Mouse (Mus musculus) kidney, embryonic 16.5 days (tissue): ENCODE measurements around the gene BC024978. TPM values are rescaled to one million over a fixed set of nuclear protein-coding genes. Genes with fewer than 3 reads are reported as not detected.

Experiments
- ATAC-seq: fragments of 200-750 bp; cut with Nextera tagmentation; 2 replicates; pipeline ENCODE4 v1.8.0; 2017; ENCODE audit warnings: moderate TSS enrichment; ENCODE audit not compliant: low FRiP score, low TSS enrichment
- H3K27ac ChIP-seq: fragments of 300-500 bp; sonication (generic); 2 replicates; pipeline ENCODE4 v1.5.1; 2014; ENCODE audit warnings: low read length
- H3K27me3 ChIP-seq: fragments of 300-500 bp; sonication (generic); 2 replicates; pipeline ENCODE4 v1.6.1; 2014; ENCODE audit warnings: low read length, control low read depth, mixed read lengths; ENCODE audit not compliant: insufficient read depth
- H3K36me3 ChIP-seq: fragments of 300-500 bp; sonication (generic); 2 replicates; pipeline ENCODE4 v1.6.1; 2014; ENCODE audit warnings: low read length, control low read depth, mixed read lengths; ENCODE audit not compliant: insufficient read depth
- H3K4me1 ChIP-seq: fragments of 300-500 bp; sonication (generic); 2 replicates; pipeline ENCODE4 v1.6.1; 2014; ENCODE audit warnings: low read length, control low read depth, mixed read lengths; ENCODE audit not compliant: insufficient read depth
- H3K4me2 ChIP-seq: fragments of 300-500 bp; sonication (generic); replicated peaks from 2 replicates; pipeline ENCODE4 v1.6.1; 2014; ENCODE audit warnings: low read depth, low read length
- H3K4me3 ChIP-seq: fragments of 300-500 bp; sonication (generic); 2 replicates; pipeline ENCODE4 v1.5.1; 2014; ENCODE audit warnings: mild to moderate bottlenecking, low read length
- H3K9ac ChIP-seq: fragments of 300-500 bp; sonication (generic); replicated peaks from 2 replicates; pipeline ENCODE4 v1.6.1; 2014; ENCODE audit warnings: low read length
- H3K9me3 ChIP-seq: fragments of 300-500 bp; sonication (generic); 2 replicates; pipeline ENCODE4 v1.6.1; 2016; ENCODE audit warnings: low read length, control low read depth
- WGBS: fragments of 180-500 bp; shearing (Covaris S2); extraction: QIAGEN DNeasy Blood & Tissue Kit; methylation state at CpG from one replicate; pipeline ENCODE4 v1.1.7; 2014; 5-methylcytosine and 5-hydroxymethylcytosine counted together
- polyA plus RNA-seq: library from polyadenylated mRNA; unstranded; fragments of >200 nt; fragmentation: Nextera tagmentation; extraction: Ambion mirVana; gene quantifications from 2 replicates; pipeline ENCODE4 v1.2.1, GENCODE M21; 2015

Gene BC024978
- polyA plus RNA-seq, 1 experiment from 2014 or later, result 4.1 TPM

- H3K27me3 ChIP-seq, result no peaks in the 10 kb centered on the region
- peaks cover 69% of the 10 kb centered on the region for H3K36me3 ChIP-seq
- H3K4me1 ChIP-seq, result no peaks in the 10 kb centered on the region
- H3K9ac ChIP-seq, result no peak overlapping the region
- no peak for ATAC-seq
- no peak overlapping the region for H3K4me3 ChIP-seq
- H3K27ac ChIP-seq, result no peak overlapping the region
- 93% methylated on average over 5 of the region's 5 CpGs for WGBS
- H3K9me3 ChIP-seq, result 0 out of 2 replicates have a peak, but pooled peaks cover 6% of the 10 kb centered on the region
- H3K4me2 ChIP-seq, result no peak overlapping the region
Observed at GRCm38 (mm10) chr7:27185986-27186385, 9.6 kb upstream of the BC024978 start.

GRCm38 (mm10) chr7:27189271-27189931 is 6.2 kb upstream of the BC024978 start:
- Histone ChIP-seq H3K9ac (no peak overlapping the region), H3K27me3 (no peaks in the 10 kb centered on the region), H3K4me2 (no peak overlapping the region), H3K27ac (no peak overlapping the region), H3K36me3 (peaks cover 91% of the 10 kb centered on the region), H3K9me3 (0 out of 2 replicates have a peak, but pooled peaks cover 6% of the 10 kb centered on the region), H3K4me1 (peaks cover 9% of the 10 kb centered on the region), H3K4me3 (no peak overlapping the region)
- ATAC-seq, result no peak
- 97% methylated on average over 10 of the region's 10 CpGs for WGBS

- Histone ChIP-seq H3K4me2 (no peak overlapping the region), H3K4me3 (no peak overlapping the region), H3K9ac (no peak overlapping the region), H3K4me1 (peaks cover 17% of the 10 kb centered on the region), H3K27ac (no peak overlapping the region), H3K9me3 (0 out of 2 replicates have a peak, but pooled peaks cover 3% of the 10 kb centered on the region), H3K36me3 (peaks cover 68% of the 10 kb centered on the region), H3K27me3 (no peaks in the 10 kb centered on the region)
- ATAC-seq, result no peak
- WGBS, result 93% methylated on average over 5 of the region's 5 CpGs
Observed at GRCm38 (mm10) chr7:27192434-27192833, 3.1 kb upstream of the BC024978 start.

GRCm38 (mm10) chr7:27193731-27194130 is 1.9 kb upstream of the BC024978 start:
- no peak for ATAC-seq
- Histone ChIP-seq H3K36me3 (peaks cover 55% of the 10 kb centered on the region), H3K27me3 (no peaks in the 10 kb centered on the region), H3K9ac (0 out of 2 replicates have a peak overlapping the region, but pooled peaks have one; percentile 39), H3K4me1 (peaks cover 17% of the 10 kb centered on the region), H3K4me2 (peak overlapping the region; percentile 20), H3K4me3 (no peak overlapping the region), H3K27ac (no peak overlapping the region), H3K9me3 (0 out of 2 replicates have a peak, but pooled peaks cover 3% of the 10 kb centered on the region)
- 69% methylated on average over 4 of the region's 4 CpGs for WGBS

- WGBS, result 88% methylated on average over 2 of the region's 3 CpGs
- Histone ChIP-seq H3K27ac (no peak overlapping the region), H3K36me3 (peaks cover 30% of the 10 kb centered on the region), H3K9ac (no peak overlapping the region), H3K9me3 (no peaks in the 10 kb centered on the region), H3K4me2 (peak overlapping the region; percentile 98), H3K4me3 (no peak overlapping the region), H3K27me3 (no peaks in the 10 kb centered on the region), H3K4me1 (peaks cover 17% of the 10 kb centered on the region)
- no peak for ATAC-seq
Observed at GRCm38 (mm10) chr7:27197136-27197535, 1.6 kb downstream of the BC024978 start.

GRCm38 (mm10) chr7:27197634-27198033 is 2.1 kb downstream of the BC024978 start:
- no peak overlapping the region for H3K4me2 ChIP-seq
- H3K27me3 ChIP-seq, result no peaks in the 10 kb centered on the region
- ATAC-seq, result no peak
- no peak overlapping the region for H3K27ac ChIP-seq
- no peak overlapping the region for H3K4me3 ChIP-seq
- H3K36me3 ChIP-seq, result peaks cover 29% of the 10 kb centered on the region
- no peak overlapping the region for H3K9ac ChIP-seq
- WGBS, result 92% methylated on average over 8 of the region's 8 CpGs
- H3K4me1 ChIP-seq, result peaks cover 17% of the 10 kb centered on the region
- H3K9me3 ChIP-seq, result no peaks in the 10 kb centered on the region

GRCm38 (mm10) chr7:27198355-27198754 is 2.8 kb downstream of the BC024978 start:
- H3K9ac ChIP-seq, result no peak overlapping the region
- peaks cover 27% of the 10 kb centered on the region for H3K36me3 ChIP-seq
- no peak for ATAC-seq
- no peak overlapping the region for H3K4me2 ChIP-seq
- peaks cover 17% of the 10 kb centered on the region for H3K4me1 ChIP-seq
- no peaks in the 10 kb centered on the region for H3K9me3 ChIP-seq
- no peaks in the 10 kb centered on the region for H3K27me3 ChIP-seq
- H3K27ac ChIP-seq, result no peak overlapping the region
- H3K4me3 ChIP-seq, result no peak overlapping the region

- Histone ChIP-seq H3K36me3 (peaks cover 30% of the 10 kb centered on the region), H3K4me3 (no peak overlapping the region), H3K4me2 (no peak overlapping the region), H3K27ac (no peak overlapping the region), H3K4me1 (peaks cover 13% of the 10 kb centered on the region), H3K27me3 (no peaks in the 10 kb centered on the region), H3K9ac (no peak overlapping the region), H3K9me3 (no peaks in the 10 kb centered on the region)
- WGBS, result 96% methylated on average over 8 of the region's 8 CpGs
- ATAC-seq, result no peak
Observed at GRCm38 (mm10) chr7:27198779-27199178, 3.2 kb downstream of the BC024978 start.

GRCm38 (mm10) chr7:27203730-27204449 is 8.3 kb downstream of the BC024978 start:
- Histone ChIP-seq H3K4me2 (no peak overlapping the region), H3K27me3 (no peaks in the 10 kb centered on the region), H3K9ac (no peak overlapping the region), H3K9me3 (no peaks in the 10 kb centered on the region), H3K4me1 (no peaks in the 10 kb centered on the region), H3K36me3 (peaks cover 43% of the 10 kb centered on the region), H3K27ac (no peak overlapping the region), H3K4me3 (no peak overlapping the region)
- 93% methylated on average over 8 of the region's 8 CpGs for WGBS
- no peak for ATAC-seq

GRCm38 (mm10) chr7:27212626-27213025 is 17.0 kb downstream of the BC024978 start:
- Histone ChIP-seq H3K4me3 (no peak overlapping the region), H3K9ac (no peak overlapping the region), H3K4me1 (no peaks in the 10 kb centered on the region), H3K4me2 (no peak overlapping the region), H3K27me3 (no peaks in the 10 kb centered on the region), H3K27ac (no peak overlapping the region), H3K36me3 (peaks cover 66% of the 10 kb centered on the region), H3K9me3 (no peaks in the 10 kb centered on the region)
- WGBS, result 84% methylated on average over 2 of the region's 2 CpGs
- ATAC-seq, result no peak
